26 mouse cellular contexts compared by ENCODE assay signal in the genomic region with DNA sequence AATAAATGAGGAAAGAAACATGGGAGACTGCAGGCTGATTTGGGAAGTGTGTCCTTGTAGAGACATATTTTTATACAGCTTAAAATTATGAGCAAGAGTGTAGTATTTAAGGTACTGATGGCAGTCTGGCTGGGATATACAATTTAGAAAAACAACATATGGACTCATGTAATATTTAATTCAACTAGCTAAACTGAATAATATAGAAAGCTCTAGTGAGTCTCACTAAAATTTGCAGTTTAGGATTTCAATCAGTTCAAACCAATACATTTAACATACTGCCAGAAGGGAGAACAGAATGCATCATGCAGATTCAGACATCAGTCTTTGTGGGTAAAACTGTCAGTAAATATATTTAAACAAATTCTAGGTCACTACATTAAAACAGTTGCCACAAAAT.
DNase-seq lines count a peak whose midpoint lies in the region; ATAC-seq lines count a peak whose summit lies in the region.
"Had no signal": no experiment of that assay in that cellular context is flagged by ENCODE, and none has a peak within 500 bp of the region (broad histone marks: within the 10 kb centered on the region; RNA-seq: fewer than 3 reads in every experiment).

No protein-coding gene starts in this region.

- no peaks in the 10 kb centered on the region for H3K27me3 ChIP-seq in forebrain, embryonic 14.5 days (replicated peaks; ENCODE audit: control insufficient read depth, insufficient read depth, low read length)
- H3K27me3 ChIP-seq in forebrain, embryonic 11.5 days (ENCODE audit: control insufficient read depth, insufficient read depth, low read length), result no peaks in the 10 kb centered on the region
- H3K27me3 ChIP-seq in midbrain, embryonic 14.5 days (ENCODE audit: control insufficient read depth, insufficient read depth, low read length), result no peaks in the 10 kb centered on the region
- H3K27me3 ChIP-seq: embryonic facial prominence, embryonic 13.5 days; hindbrain, embryonic 12.5 days; hindbrain, embryonic 15.5 days had no signal

- H3K9ac ChIP-seq in forebrain, embryonic 14.5 days (ENCODE audit: low read length), result no peak overlapping the region
- H3K9ac ChIP-seq in forebrain, embryonic 11.5 days (ENCODE audit: low read length), result no peak overlapping the region
- no peak overlapping the region for H3K9ac ChIP-seq in midbrain, embryonic 14.5 days (replicated peaks; ENCODE audit: low read length)
- H3K9ac ChIP-seq: embryonic facial prominence, embryonic 13.5 days; hindbrain, embryonic 12.5 days; hindbrain, embryonic 15.5 days had no signal

- H3K4me1 ChIP-seq in forebrain, embryonic 14.5 days (ENCODE audit: control insufficient read depth, insufficient read depth, low read length), result no peaks in the 10 kb centered on the region
- H3K4me1 ChIP-seq in forebrain, embryonic 11.5 days (replicated peaks; ENCODE audit: control insufficient read depth, insufficient read depth, low read length), result no peaks in the 10 kb centered on the region
- H3K4me1 ChIP-seq in midbrain, embryonic 14.5 days (ENCODE audit: control insufficient read depth, insufficient read depth, low read length), result no peaks in the 10 kb centered on the region
- H3K4me1 ChIP-seq: embryonic facial prominence, embryonic 10.5 days; embryonic facial prominence, embryonic 13.5 days; hindbrain, embryonic 12.5 days; hindbrain, embryonic 15.5 days had no signal

- ATAC-seq in forebrain, embryonic 14.5 days, result no peak
- no peak for ATAC-seq in forebrain, embryonic 11.5 days (replicated peaks; ENCODE audit: low FRiP score)
- ATAC-seq in midbrain, embryonic 14.5 days (ENCODE audit: low FRiP score, low TSS enrichment), result no peak
- ATAC-seq: intestine, postnatal 0 days had no signal

- no peaks in the 10 kb centered on the region for H3K36me3 ChIP-seq in forebrain, embryonic 14.5 days (ENCODE audit: control insufficient read depth, insufficient read depth, low read length)
- H3K36me3 ChIP-seq in forebrain, embryonic 11.5 days (ENCODE audit: control insufficient read depth, insufficient read depth, low read length), result no peaks in the 10 kb centered on the region
- no peaks in the 10 kb centered on the region for H3K36me3 ChIP-seq in midbrain, embryonic 14.5 days (ENCODE audit: control insufficient read depth, insufficient read depth, low read length)
- H3K36me3 ChIP-seq: embryonic facial prominence, embryonic 10.5 days; embryonic facial prominence, embryonic 13.5 days; hindbrain, embryonic 12.5 days; hindbrain, embryonic 15.5 days had no signal

- H3K4me3 ChIP-seq in forebrain, embryonic 14.5 days (ENCODE audit: low read depth, low read length), result no peak overlapping the region
- H3K4me3 ChIP-seq in forebrain, embryonic 11.5 days (ENCODE audit: low read depth, low read length), result no peak overlapping the region
- H3K4me3 ChIP-seq in midbrain, embryonic 14.5 days (replicated peaks; ENCODE audit: low read depth, low read length), result no peak overlapping the region
- H3K4me3 ChIP-seq: embryonic facial prominence, embryonic 10.5 days; embryonic facial prominence, embryonic 13.5 days; erythroblast, embryonic 14.5 days; gastrocnemius, adult 2 months; hindbrain, embryonic 12.5 days; hindbrain, embryonic 15.5 days had no signal

- no peak overlapping the region for H3K4me2 ChIP-seq in forebrain, embryonic 14.5 days (ENCODE audit: low read length)
- H3K4me2 ChIP-seq in forebrain, embryonic 11.5 days (ENCODE audit: low read depth, low read length, severe bottlenecking), result no peak overlapping the region
- no peak overlapping the region for H3K4me2 ChIP-seq in midbrain, embryonic 14.5 days (ENCODE audit: low read length)
- H3K4me2 ChIP-seq: embryonic facial prominence, embryonic 13.5 days; heart, embryonic 11.5 days; hindbrain, embryonic 12.5 days; hindbrain, embryonic 15.5 days had no signal

- peak; percentile 56 for DNase-seq in forebrain, embryonic 14.5 days (ENCODE audit: low spot score)
- no peak for DNase-seq in forebrain, embryonic 11.5 days (ENCODE audit: low spot score)
- DNase-seq in brain, adult 2 months (ENCODE audit: low read depth, low spot score), result peak; percentile 9
- DNase-seq in brain, embryonic 18.5 days (ENCODE audit: low read depth, low spot score), result peak; percentile 20
- DNase-seq in telencephalon, adult 2 months (ENCODE audit: low read depth, low spot score), result peak; percentile 2
- no peak for DNase-seq in midbrain, embryonic 14.5 days
- no peak for DNase-seq in layer of hippocampus, adult 11-12 months (ENCODE audit: low spot score)
- DNase-seq: adrenal gland, adult 2 months; adrenal gland, postnatal 14 days; B cell, adult 2 months; cerebellum, adult 11 months; cerebellum, adult 8-10 months; cerebellum, postnatal 10 days; cerebellum, postnatal 36 days; embryo, embryonic 11 days; gastrocnemius, adult 2 months; gastrocnemius, postnatal 14 days; heart, adult 11 months; kidney, adult 2 months had no signal

- H3K9me3 ChIP-seq in forebrain, embryonic 14.5 days (replicated peaks; ENCODE audit: control insufficient read depth, low read length), result no peaks in the 10 kb centered on the region
- no peaks in the 10 kb centered on the region for H3K9me3 ChIP-seq in forebrain, embryonic 11.5 days (ENCODE audit: control insufficient read depth, low read length)
- H3K9me3 ChIP-seq in midbrain, embryonic 14.5 days (ENCODE audit: control insufficient read depth, low read length), result no peaks in the 10 kb centered on the region
- H3K9me3 ChIP-seq: embryonic facial prominence, embryonic 10.5 days; embryonic facial prominence, embryonic 13.5 days; hindbrain, embryonic 12.5 days; hindbrain, embryonic 15.5 days had no signal

- H3K27ac ChIP-seq in forebrain, embryonic 14.5 days (ENCODE audit: low read depth, low read length), result no peak overlapping the region
- H3K27ac ChIP-seq in forebrain, embryonic 11.5 days (ENCODE audit: low read depth, low read length), result no peak overlapping the region
- H3K27ac ChIP-seq in midbrain, embryonic 14.5 days (replicated peaks; ENCODE audit: low read depth, low read length), result no peak overlapping the region
- H3K27ac ChIP-seq: embryonic facial prominence, embryonic 10.5 days; embryonic facial prominence, embryonic 13.5 days; gastrocnemius, adult 2 months; hindbrain, embryonic 12.5 days; hindbrain, embryonic 15.5 days had no signal

Comparison
In these comparisons a context has a peak if more than half of its experiments do, and no peak if none do; other contexts are left out.
1. DNase-seq: peak in forebrain, embryonic 14.5 days (single experiment), brain, adult 2 months (single experiment), brain, embryonic 18.5 days (single experiment) and telencephalon, adult 2 months (single experiment); none in forebrain, embryonic 11.5 days (single experiment), midbrain, embryonic 14.5 days (single experiment) and layer of hippocampus, adult 11-12 months (single experiment).